Mouse (Mus musculus) cerebellum, postnatal 25 days (tissue): Measurements from ENCODE around the gene Cyth2.

Source experiments
- DNase-seq, 2 experiments: peaks; one replicate each; pipeline ENCODE4 v3.0.0; 2021; ENCODE audit warnings: mixed read lengths in 2 of 2

Cyth2 gene

GRCm38 (mm10) chr7:45812921-45813320 is 1.5 kb downstream of the Cyth2 start:
- DNase-seq, result peak in 1 of 2 experiments; percentile 25

DNA sequence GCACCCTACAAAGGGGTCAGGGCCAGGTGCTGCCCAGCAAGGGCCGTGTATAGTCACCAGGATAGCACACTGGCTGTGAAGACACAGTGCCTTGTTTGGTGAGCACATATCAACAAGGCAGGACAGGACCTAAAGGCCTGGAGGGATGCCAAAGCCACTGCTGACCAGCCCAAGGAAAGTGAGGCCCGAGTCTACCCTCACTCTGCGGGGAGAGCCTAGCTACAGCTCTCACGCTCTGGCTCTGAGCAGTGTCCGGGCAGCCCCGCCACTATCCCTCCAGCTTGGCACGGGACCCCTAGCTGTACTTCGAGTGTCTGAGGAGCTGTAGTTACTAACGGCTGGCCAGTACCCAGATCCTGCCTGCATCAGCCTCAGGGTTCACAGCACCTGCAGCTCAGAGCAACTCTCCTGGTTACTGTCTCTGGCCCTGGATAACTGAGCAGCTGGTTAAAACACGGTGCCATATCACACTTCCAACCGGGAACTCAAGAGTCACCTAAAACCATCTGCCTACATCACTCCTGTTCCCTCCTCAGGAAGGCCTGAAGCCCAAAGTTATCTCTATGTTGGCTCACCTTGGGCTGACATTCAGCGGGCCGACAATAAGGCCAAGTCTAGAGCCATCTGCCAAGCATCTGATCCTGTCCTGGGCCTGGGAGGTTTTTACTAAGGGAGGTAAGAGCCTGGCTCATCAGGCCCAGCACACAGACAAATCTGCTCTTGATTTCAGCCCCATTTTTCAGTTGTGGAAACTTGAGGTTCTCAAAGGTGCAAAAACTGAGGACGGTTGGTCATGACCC is 4.9 kb downstream of the Cyth2 start:
- DNase-seq, result peak; percentile 54 to 55

- DNase-seq, result peak in 1 of 2 experiments; percentile 41
These were observed 5.9 kb downstream of the Cyth2 start for GRCm38 (mm10) chr7:45808471-45808870.

- peak in 1 of 2 experiments; percentile 26 for DNase-seq
These were observed 8.4 kb downstream of the Cyth2 start for GRCm38 (mm10) chr7:45805941-45806340.

- peak in 1 of 2 experiments; percentile 16 for DNase-seq
These were observed 11.8 kb downstream of the Cyth2 start for GRCm38 (mm10) chr7:45802551-45802950.

GRCm38 (mm10) chr7:45801348-45801747 is 13.0 kb downstream of the Cyth2 start:
- DNase-seq, result peak; percentile 94 to 96

DNA sequence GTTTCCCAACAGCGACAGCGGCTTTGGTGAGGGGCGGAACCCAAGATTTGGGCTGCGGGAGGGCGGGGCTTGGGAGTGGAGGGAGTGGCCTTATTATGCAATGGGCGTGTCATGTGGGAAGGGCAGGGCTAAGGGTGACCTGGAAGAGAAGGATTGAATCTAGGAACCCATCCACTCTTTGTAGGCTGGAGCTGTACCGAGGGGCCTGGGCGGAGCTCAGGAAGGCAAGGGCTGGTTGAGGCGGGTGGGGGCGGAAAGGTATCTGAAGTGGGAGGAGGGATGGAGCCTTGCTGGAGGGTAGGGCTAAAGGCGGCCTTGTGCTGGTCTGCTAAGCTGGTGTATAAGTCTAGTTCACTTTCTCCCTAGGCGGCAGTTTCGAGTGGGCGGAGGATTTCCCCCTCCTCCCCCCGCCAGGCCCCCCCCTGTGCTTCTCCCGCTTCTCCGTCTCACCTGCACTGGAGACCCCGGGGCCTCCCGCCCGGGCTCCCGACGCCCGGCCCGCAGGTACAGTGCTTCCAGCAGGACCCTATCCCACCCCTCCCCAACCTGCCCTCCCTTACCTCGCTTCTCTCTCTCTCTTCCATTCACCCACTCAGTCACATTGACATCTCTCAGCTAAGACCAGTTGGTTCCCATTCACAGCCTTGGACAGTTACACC is 13.7 kb downstream of the Cyth2 start:
- DNase-seq, result peak in 1 of 2 experiments; percentile 41

DNA sequence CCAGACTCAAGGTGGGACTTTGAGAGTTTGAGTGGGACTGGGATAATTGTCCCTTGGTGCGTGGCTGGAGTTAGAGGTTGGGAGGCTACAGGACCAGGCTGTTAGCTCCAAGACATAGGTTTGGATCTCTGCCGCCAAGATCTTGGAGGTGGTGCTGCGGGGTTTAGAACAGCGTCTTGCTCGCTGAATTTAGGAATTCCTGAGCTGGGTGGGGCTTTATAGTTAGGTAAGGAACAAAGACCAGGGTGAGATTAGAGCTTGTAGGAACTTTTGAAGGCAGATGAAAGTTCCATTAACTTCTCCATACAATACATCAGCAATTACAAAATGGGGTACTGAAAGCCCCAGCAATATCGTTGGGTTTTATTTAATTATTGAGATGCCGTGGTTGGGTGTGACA is 14.4 kb downstream of the Cyth2 start:
- DNase-seq, result no peak

- peak in 1 of 2 experiments; percentile 9 for DNase-seq
These were observed 15.4 kb downstream of the Cyth2 start for GRCm38 (mm10) chr7:45798931-45799330.

GRCm38 (mm10) chr7:45798511-45798836 is 15.9 kb downstream of the Cyth2 start:
- DNase-seq, result peak in 1 of 2 experiments; percentile 64

DNA sequence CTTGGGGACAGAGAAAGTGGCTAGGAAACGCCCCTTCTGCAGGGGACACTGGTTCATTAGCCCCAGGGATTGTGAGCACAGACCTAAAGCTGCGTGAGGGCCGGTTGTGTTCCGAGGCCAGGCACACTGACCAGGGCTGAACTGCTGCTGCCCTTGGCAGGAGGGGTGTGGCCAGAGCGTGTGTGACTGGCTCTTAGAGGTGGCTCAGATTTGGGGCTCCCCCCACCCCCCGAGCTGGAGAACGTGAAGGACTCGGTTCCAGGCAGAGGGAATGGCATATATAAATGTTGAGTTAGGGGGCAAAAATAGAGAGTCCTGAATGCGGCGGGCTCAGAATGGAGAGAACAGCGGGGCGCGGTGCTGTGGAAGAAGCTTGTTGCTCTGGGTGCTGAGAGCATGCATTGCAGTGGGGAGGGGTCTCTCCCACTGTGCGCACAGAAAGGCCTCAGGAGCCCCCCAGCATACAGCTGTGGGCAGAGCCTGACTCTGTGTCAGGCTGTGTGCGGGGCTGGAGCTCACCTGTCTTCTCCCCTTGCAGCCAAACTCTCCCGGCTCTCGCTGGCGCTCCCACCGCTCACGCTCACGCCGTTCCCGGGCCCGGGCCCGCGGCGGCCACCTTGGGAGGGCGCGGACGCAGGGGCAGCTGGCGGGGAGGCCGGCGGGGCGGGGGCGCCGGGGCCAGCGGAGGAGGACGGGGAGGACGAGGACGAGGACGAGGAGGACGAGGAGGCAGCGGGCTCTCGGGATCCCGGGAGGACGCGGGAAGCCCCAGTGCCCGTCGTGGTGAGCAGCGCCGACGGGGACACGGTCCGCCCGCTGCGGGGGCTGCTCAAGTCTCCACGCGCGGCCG is 16.5 kb downstream of the Cyth2 start:
- peak; percentile 40 to 47 for DNase-seq

- no peak for DNase-seq
These were observed 17.4 kb downstream of the Cyth2 start for GRCm38 (mm10) chr7:45796950-45797349.

GRCm38 (mm10) chr7:45794971-45795370 is 19.4 kb downstream of the Cyth2 start:
- peak in 1 of 2 experiments; percentile 47 for DNase-seq

DNA sequence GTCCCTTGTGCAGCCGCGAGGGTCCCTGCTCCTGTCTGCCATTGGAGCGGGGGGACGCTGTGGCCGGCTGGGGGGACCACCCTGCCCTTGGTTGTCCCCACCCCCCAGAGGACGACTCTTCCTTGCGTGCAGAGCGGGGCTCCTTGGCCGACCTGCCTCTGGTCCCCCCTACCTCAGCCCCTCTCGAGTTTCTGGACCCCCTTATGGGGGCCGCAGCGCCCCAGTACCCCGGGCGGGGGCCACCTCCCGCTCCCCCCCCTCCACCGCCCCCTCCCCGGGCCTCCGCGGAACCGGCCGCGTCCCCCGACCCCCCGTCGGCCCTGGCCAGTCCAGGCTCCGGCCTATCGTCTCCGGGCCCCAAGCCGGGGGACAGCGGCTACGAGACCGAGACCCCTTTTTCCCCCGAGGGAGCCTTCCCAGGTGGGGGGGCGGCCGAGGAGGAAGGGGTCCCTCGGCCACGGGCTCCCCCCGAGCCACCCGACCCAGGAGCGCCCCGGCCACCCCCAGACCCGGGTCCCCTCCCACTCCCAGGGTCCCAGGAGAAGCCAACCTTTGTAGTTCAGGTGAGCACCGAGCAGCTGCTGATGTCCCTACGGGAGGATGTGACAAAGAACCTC is 20.3 kb downstream of the Cyth2 start:
- DNase-seq, result peak in 1 of 2 experiments; percentile 26

DNA sequence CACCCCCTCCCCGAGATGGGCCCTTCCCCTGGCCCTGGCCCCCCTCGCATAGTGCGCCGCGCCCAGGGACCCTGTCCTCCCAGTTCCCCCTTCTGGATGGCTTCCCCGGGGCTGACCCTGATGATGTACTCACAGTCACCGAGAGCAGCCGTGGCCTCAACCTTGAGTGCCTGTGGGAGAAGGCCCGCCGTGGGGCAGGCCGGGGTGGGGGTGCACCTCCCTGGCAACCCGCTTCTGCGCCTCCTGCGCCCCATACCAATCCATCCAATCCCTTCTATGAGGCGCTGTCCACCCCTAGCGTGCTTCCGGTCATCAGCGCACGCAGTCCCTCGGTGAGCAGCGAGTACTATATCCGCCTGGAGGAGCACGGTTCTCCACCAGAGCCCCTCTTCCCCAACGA is 21.1 kb downstream of the Cyth2 start:
- DNase-seq, result no peak

- DNase-seq, result peak in 1 of 2 experiments; percentile 6
These were observed 22.5 kb downstream of the Cyth2 start for GRCm38 (mm10) chr7:45791756-45792490.

GRCm38 (mm10) chr7:45790721-45791120 is 23.7 kb downstream of the Cyth2 start:
- DNase-seq, result peak in 1 of 2 experiments; percentile 10

DNA sequence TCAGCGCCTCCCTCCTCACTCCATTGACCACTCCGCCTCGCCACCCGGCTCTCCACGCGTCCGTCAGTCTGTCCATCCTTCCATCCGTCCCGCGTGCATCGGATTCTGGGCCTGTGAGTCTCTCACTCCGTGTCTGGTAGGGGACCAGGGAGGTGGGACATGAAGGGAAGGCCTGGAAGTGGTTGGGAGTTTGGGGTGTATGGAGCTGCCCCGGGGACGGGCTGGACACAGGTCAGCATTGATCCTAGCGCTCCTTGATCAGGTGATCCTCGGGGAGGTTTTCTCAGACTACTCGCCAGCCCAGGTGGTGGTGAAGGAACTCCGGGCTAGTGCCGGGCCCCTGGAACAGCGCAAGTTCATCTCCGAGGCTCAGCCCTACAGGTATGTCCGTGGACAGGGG is 26.7 kb downstream of the Cyth2 start:
- peak in 1 of 2 experiments; percentile 41 for DNase-seq

- DNase-seq, result peak; percentile 70 to 79
These were observed 27.5 kb downstream of the Cyth2 start for GRCm38 (mm10) chr7:45786661-45787413.

- peak; percentile 77 to 84 for DNase-seq
These were observed 28.2 kb downstream of the Cyth2 start for GRCm38 (mm10) chr7:45786136-45786578.
